Mouse (Mus musculus) heart, embryonic 14.5 days (tissue): Measurements from ENCODE around the gene Cops4. TPM values are rescaled to one million over a fixed set of nuclear protein-coding genes. Genes with fewer than 3 reads are reported as not detected.

Experiments used
- ATAC-seq: fragments of 200-750 bp; cut with Nextera tagmentation; 2 replicates; pipeline ENCODE4 v1.8.0; 2017; ENCODE audit warnings: low read depth, moderate TSS enrichment; ENCODE audit not compliant: insufficient number of reproducible peaks, insufficient read depth, low FRiP score
- H3K27ac ChIP-seq, 2 experiments: fragments of 200-500 bp in 1 of 2; fragments of 300-500 bp in 1 of 2; sonication (generic) in 1 of 2; replicated peaks in 1 of 2; 2 replicates each; pipeline ENCODE4 v1.5.1; 2012 to 2014; ENCODE audit warnings: low read depth in 2 of 2, low read length in 2 of 2, control low read depth in 1 of 2, mild to moderate bottlenecking in 1 of 2, mixed read lengths in 1 of 2; ENCODE audit not compliant: control insufficient read depth in 1 of 2, insufficient read depth in 1 of 2
- H3K27me3 ChIP-seq: fragments of 300-500 bp; sonication (generic); 2 replicates; pipeline ENCODE4 v1.6.1; 2014; ENCODE audit warnings: mild to moderate bottlenecking, low read length, control low read depth; ENCODE audit not compliant: control insufficient read depth, insufficient read depth
- H3K36me3 ChIP-seq: fragments of 300-500 bp; sonication (generic); 2 replicates; pipeline ENCODE4 v1.6.1; 2014; ENCODE audit warnings: mild to moderate bottlenecking, control low read depth, low read length, mixed read lengths; ENCODE audit not compliant: control insufficient read depth, insufficient read depth
- H3K4me1 ChIP-seq, 2 experiments: fragments of 200-500 bp in 1 of 2; fragments of 300-500 bp in 1 of 2; sonication (generic) in 1 of 2; 2 replicates each; pipeline ENCODE4 v1.6.1; 2012 to 2014; ENCODE audit warnings: low read length in 2 of 2, control low read depth in 1 of 2, mixed read lengths in 1 of 2; ENCODE audit not compliant: control insufficient read depth in 2 of 2, insufficient read depth in 2 of 2
- H3K4me2 ChIP-seq: fragments of 300-500 bp; sonication (generic); 2 replicates; pipeline ENCODE4 v1.6.1; 2014; ENCODE audit warnings: mild to moderate bottlenecking, low read length
- H3K4me3 ChIP-seq, 2 experiments: fragments of 200-500 bp in 1 of 2; fragments of 300-500 bp in 1 of 2; sonication (generic) in 1 of 2; 2 replicates each; pipeline ENCODE4 v1.5.1; 2012 to 2014; ENCODE audit warnings: low read length in 2 of 2, mild to moderate bottlenecking in 2 of 2, control low read depth in 1 of 2, low read depth in 1 of 2, moderate library complexity in 1 of 2; ENCODE audit not compliant: control insufficient read depth in 1 of 2, insufficient read depth in 1 of 2
- H3K9ac ChIP-seq: fragments of 300-500 bp; sonication (generic); 2 replicates; pipeline ENCODE4 v1.6.1; 2014; ENCODE audit warnings: mild to moderate bottlenecking, low read length
- H3K9me3 ChIP-seq: fragments of 300-500 bp; sonication (generic); 2 replicates; pipeline ENCODE4 v1.6.1; 2016; ENCODE audit warnings: low read length, control low read depth; ENCODE audit not compliant: control insufficient read depth
- WGBS: fragments of 180-500 bp; shearing (Covaris S2); extraction: QIAGEN DNeasy Blood & Tissue Kit; methylation state at CpG from one replicate; pipeline ENCODE4 v1.1.7; 2014; 5-methylcytosine and 5-hydroxymethylcytosine counted together
- microRNA-seq: library from miRNA; unstranded; fragments of <30 nt; microRNA quantifications from one replicate; pipeline ENCODE4, GENCODE M21; 2016
- polyA plus RNA-seq: library from polyadenylated mRNA; unstranded; fragments of >200 nt; fragmentation: Nextera tagmentation; extraction: Ambion mirVana; gene quantifications from 2 replicates; pipeline ENCODE4 v1.2.1, GENCODE M21; 2014

The Cops4 gene
- polyA plus RNA-seq, 1 experiment from 2014 or later, result 157 TPM

- Histone ChIP-seq H3K36me3 (no peaks in the 10 kb centered on the region), H3K4me2 (no peak overlapping the region), H3K4me1 (no peaks in the 10 kb centered on the region), H3K27ac (no peak overlapping the region), H3K27me3 (no peaks in the 10 kb centered on the region), H3K9me3 (peaks cover 10% of the 10 kb centered on the region), H3K9ac (no peak overlapping the region), H3K4me3 (no peak overlapping the region)
- 69% methylated on average over 5 of the region's 5 CpGs for WGBS
- ATAC-seq, result no peak
Measured at GRCm38 (mm10) chr5:100590505-100590904, 72.4 kb downstream of the Cops4 start.

DNA sequence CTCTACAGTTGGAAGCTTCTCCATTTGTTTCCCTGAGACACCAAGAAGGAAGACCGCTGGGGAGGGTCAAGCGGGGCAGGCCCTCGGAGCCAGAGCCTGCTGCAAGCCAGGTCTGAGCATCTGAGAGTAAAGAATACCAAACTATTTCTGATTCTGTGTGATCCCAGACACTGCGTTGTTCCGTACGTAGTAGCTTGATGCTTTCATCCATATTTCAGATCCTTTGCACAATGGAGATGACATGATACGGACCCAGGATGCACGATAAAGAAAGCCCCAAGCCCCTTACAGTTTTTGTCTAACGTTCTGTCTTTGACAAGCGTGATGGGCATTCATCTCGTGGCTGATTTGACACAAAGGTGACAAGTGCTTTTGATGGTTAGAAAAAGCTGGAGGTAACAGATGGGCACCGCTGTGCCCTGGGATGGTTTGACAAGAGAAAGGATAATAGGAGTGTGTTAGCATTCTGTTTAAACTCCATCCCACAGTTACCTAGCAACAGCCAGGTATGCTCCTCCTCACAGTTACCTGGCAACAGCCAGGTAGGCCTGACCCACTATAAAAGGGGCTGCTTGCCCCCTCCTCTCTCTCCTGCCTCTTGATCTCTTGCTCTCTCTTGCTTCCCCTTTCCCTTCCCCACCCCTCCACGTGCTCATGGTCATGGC, 76.8 kb downstream of the Cops4 start:
- H3K4me3 ChIP-seq, result no peak overlapping the region
- no peak overlapping the region for H3K27ac ChIP-seq
- no peaks in the 10 kb centered on the region for H3K4me1 ChIP-seq
- H3K9me3 ChIP-seq, result peaks cover 10% of the 10 kb centered on the region
- ATAC-seq, result no peak
- H3K9ac ChIP-seq, result no peak overlapping the region
- H3K27me3 ChIP-seq, result no peaks in the 10 kb centered on the region
- H3K36me3 ChIP-seq, result no peaks in the 10 kb centered on the region
- WGBS, result 82% methylated on average over 13 of the region's 13 CpGs
- no peak overlapping the region for H3K4me2 ChIP-seq

DNA sequence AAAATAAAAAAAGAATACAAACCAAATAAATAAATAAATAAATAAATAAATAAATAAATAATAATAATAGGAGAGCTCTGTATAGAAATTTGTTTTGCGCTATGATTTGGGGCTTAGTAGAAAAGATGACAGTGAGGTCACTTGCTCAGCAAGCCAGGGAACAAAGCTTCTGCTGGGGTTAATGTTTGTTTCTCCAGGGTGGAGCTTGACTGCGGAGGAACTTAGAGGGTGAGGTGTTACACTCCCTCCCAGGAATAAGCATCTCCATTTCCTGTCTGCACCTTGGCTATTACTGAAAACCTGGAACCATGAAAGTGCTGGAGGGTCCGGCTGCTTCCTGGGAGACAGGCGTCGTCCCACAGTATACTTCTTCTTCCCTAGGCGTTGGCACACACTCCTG, 77.9 kb downstream of the Cops4 start:
- Histone ChIP-seq H3K36me3 (no peaks in the 10 kb centered on the region), H3K4me3 (no peak overlapping the region), H3K4me2 (no peak overlapping the region), H3K27me3 (no peaks in the 10 kb centered on the region), H3K9me3 (peaks cover 10% of the 10 kb centered on the region), H3K4me1 (no peaks in the 10 kb centered on the region), H3K9ac (no peak overlapping the region), H3K27ac (no peak overlapping the region)
- no peak for ATAC-seq
- WGBS, result 78% methylated on average over 6 of the region's 6 CpGs

Small RNA genes lying within 50 kb of the gene (microRNA-seq; reads per million reads assigned to microRNA genes)
- not detected for gene Gm23222

Other genes starting within 250 kb of the Cops4 start
- 139 and 148 TPM in 2 replicates for gene Sec31a, start 102.1 kb upstream of the Cops4 start, polyA plus RNA-seq
- 13.1 and 13.6 TPM in 2 replicates for gene Lin54, start 17.7 kb upstream of the Cops4 start, polyA plus RNA-seq
- gene Plac8, start 53.9 kb downstream of the Cops4 start, polyA plus RNA-seq, result 2.6 and 4.1 TPM in 2 replicates
- gene Coq2, start 156.8 kb downstream of the Cops4 start, polyA plus RNA-seq, result 83.6 and 86.4 TPM in 2 replicates
- gene Hpse, start 201.4 kb downstream of the Cops4 start, polyA plus RNA-seq, result 1.1 and 1.2 TPM in 2 replicates